Mouse (Mus musculus) lung, embryonic 16.5 days (tissue): ENCODE results near the gene Gm43720. TPM values are rescaled to one million over a fixed set of nuclear protein-coding genes. Genes with fewer than 3 reads are reported as not detected.

Experiments
- ATAC-seq: fragments of 200-750 bp; cut with Nextera tagmentation; 2 replicates; pipeline ENCODE4 v1.8.0; 2017; ENCODE audit warnings: low read depth, mild to moderate bottlenecking, moderate library complexity
- H3K27ac ChIP-seq: fragments of 300-500 bp; sonication (generic); 2 replicates; pipeline ENCODE4 v1.5.1; 2014; ENCODE audit warnings: mild to moderate bottlenecking, control low read depth, low read length
- H3K27me3 ChIP-seq: fragments of 300-500 bp; sonication (generic); 2 replicates; pipeline ENCODE4 v1.6.1; 2014; ENCODE audit warnings: low read depth, low read length, mixed read lengths; ENCODE audit not compliant: control insufficient read depth, insufficient read depth
- H3K36me3 ChIP-seq: fragments of 300-500 bp; sonication (generic); 2 replicates; pipeline ENCODE4 v1.6.1; 2014; ENCODE audit warnings: low read length; ENCODE audit not compliant: control insufficient read depth, insufficient read depth
- H3K4me1 ChIP-seq: fragments of 300-500 bp; sonication (generic); replicated peaks from 2 replicates; pipeline ENCODE4 v1.6.1; 2014; ENCODE audit warnings: low read length, mixed read lengths; ENCODE audit not compliant: control insufficient read depth, insufficient read depth
- H3K4me2 ChIP-seq: fragments of 300-500 bp; sonication (generic); 2 replicates; pipeline ENCODE4 v1.6.1; 2014; ENCODE audit warnings: low read depth, low read length, control low read depth
- H3K4me3 ChIP-seq: fragments of 300-500 bp; sonication (generic); 2 replicates; pipeline ENCODE4 v1.5.1; 2014; ENCODE audit warnings: mild to moderate bottlenecking, low read length, control low read depth
- H3K9ac ChIP-seq: fragments of 300-500 bp; sonication (generic); 2 replicates; pipeline ENCODE4 v1.6.1; 2014; ENCODE audit warnings: low read length, control low read depth
- H3K9me3 ChIP-seq: fragments of 300-500 bp; sonication (generic); 2 replicates; pipeline ENCODE4 v1.6.1; 2016; ENCODE audit warnings: low read length; ENCODE audit not compliant: control insufficient read depth
- WGBS: fragments of 180-500 bp; shearing (Covaris S2); extraction: QIAGEN DNeasy Blood & Tissue Kit; methylation state at CpG from one replicate; pipeline ENCODE4 v1.1.7; 2014; 5-methylcytosine and 5-hydroxymethylcytosine counted together
- polyA plus RNA-seq: library from polyadenylated mRNA; unstranded; fragments of >200 nt; fragmentation: Nextera tagmentation; extraction: Ambion mirVana; gene quantifications from 2 replicates; pipeline ENCODE4 v1.2.1, GENCODE M21; 2015

Gm43720 gene
- polyA plus RNA-seq, 1 experiment from 2014 or later = 0.19 TPM

- peak; percentile 7; the same call in 1 of the 2 replicates for ATAC-seq
- Histone ChIP-seq H3K27ac (peak overlapping the region; percentile 55; the same call in 1 of the 2 replicates), H3K36me3 (peaks cover 23% of the 10 kb centered on the region), H3K4me2 (peak overlapping the region; percentile 99), H3K27me3 (no peaks in the 10 kb centered on the region), H3K9me3 (no peaks in the 10 kb centered on the region), H3K9ac (peak overlapping the region; percentile 93), H3K4me1 (peaks cover 18% of the 10 kb centered on the region), H3K4me3 (peak overlapping the region; percentile 94)
- 13% methylated on average over 6 of the region's 6 CpGs for WGBS
Observed at GRCm38 (mm10) chr5:138264207-138264578, 15.6 kb downstream of the Gm43720 start.

DNA sequence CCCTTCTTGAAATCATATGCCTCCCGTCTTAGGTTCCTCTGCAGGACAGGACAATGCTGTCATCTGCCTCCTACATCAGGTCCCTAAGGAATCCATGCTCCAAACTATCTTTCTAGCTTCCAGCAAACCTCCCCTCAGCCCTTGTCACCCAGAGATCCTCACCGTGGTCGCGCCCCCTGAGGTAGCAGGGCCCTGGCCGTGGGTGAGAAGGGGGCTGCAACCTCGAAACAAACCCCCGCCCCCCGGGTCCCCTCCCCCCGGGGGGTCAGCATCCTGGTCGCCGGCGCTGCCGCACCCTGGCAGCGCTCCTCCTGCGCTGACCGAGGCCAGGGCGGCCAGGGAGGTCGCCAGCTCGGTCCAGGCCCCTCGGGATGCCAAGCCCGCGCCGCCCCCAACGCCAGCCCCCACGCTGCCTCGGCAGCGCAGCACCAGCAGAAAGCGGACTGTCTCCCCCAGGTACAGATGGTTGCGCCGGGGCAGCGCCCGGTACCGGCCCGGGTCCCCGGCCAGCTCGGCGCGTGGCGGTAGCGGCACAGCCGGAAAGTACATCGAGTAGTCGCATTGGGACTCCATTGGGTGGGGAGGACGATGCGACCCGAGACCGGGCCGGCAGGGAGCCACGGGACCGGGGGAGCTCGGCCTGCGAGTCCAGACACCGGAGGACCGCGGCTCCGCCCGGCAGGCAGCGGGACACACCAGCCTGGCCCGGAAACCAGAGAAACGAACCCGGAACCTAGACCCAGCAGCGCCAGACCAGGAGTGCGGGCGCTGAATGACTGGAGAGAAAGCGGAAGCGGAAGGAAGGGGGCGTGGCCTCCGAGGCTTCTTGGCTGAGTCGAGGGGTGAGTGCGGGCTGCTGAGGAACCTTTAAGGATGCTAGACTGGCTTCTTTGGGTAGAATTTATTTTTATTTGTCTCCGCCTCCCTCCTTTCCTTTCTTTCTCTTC is 16.2 kb downstream of the Gm43720 start, which contains the start of gene BC037034:
Gene BC037034 (minus strand): TSS at position 774 of the 947 bp plus-strand sequence.
- 1% methylated on average over 64 of the region's 71 CpGs for WGBS
- ATAC-seq = peak; percentile 92
- H3K36me3 ChIP-seq = peaks cover 23% of the 10 kb centered on the region
- peak within 1 kb of the TSS; percentile 93 for H3K9ac ChIP-seq
- peak within 1 kb of the TSS; percentile 99 for H3K4me2 ChIP-seq
- H3K9me3 ChIP-seq = no peaks in the 10 kb centered on the region
- peaks cover 18% of the 10 kb centered on the region for H3K4me1 ChIP-seq
- peak within 1 kb of the TSS; percentile 94 for H3K4me3 ChIP-seq
- peak within 1 kb of the TSS; percentile 63; the same call in 1 of the 2 replicates for H3K27ac ChIP-seq
- no peaks in the 10 kb centered on the region for H3K27me3 ChIP-seq

- Histone ChIP-seq H3K9ac (peak overlapping the region; percentile 93), H3K27ac (no peak overlapping the region), H3K9me3 (no peaks in the 10 kb centered on the region), H3K4me3 (peak overlapping the region; percentile 94), H3K36me3 (peaks cover 23% of the 10 kb centered on the region), H3K4me1 (peaks cover 18% of the 10 kb centered on the region), H3K4me2 (peak overlapping the region; percentile 99), H3K27me3 (no peaks in the 10 kb centered on the region)
- WGBS = 57% methylated on average over 18 of the region's 18 CpGs
- ATAC-seq = no peak
Observed at GRCm38 (mm10) chr5:138262582-138263240, 17.0 kb downstream of the Gm43720 start.

GRCm38 (mm10) chr5:138262001-138262400 is 17.8 kb downstream of the Gm43720 start:
- H3K27ac ChIP-seq = no peak overlapping the region
- H3K4me1 ChIP-seq = peaks cover 18% of the 10 kb centered on the region
- no peaks in the 10 kb centered on the region for H3K9me3 ChIP-seq
- H3K9ac ChIP-seq = peak overlapping the region; percentile 93; the same call in 1 of the 2 replicates
- H3K4me2 ChIP-seq = no peak overlapping the region
- WGBS = 63% methylated on average over 4 of the region's 4 CpGs
- no peak for ATAC-seq
- no peak overlapping the region for H3K4me3 ChIP-seq
- peaks cover 23% of the 10 kb centered on the region for H3K36me3 ChIP-seq
- no peaks in the 10 kb centered on the region for H3K27me3 ChIP-seq

DNA sequence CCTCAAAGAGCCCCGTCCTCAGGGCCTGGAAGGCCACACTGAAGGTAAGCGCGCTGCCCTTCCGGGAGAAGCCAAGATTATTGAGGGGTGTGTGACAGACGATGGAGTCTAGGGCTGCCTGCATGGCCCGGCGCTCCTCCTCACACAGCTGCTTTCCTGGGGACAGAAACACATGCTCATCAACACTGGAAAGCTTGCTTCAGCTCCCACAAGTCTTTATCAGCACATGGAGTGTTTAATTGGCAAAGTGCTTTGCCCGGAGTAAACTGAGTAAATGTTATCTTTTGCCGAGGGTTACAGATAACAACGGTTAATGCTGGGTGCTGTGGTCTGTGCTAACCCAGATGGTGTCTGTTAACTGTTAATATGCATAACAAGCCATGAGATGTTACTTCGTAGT is 18.9 kb downstream of the Gm43720 start:
- no peak overlapping the region for H3K9ac ChIP-seq
- H3K4me2 ChIP-seq = no peak overlapping the region
- no peaks in the 10 kb centered on the region for H3K27me3 ChIP-seq
- WGBS = 66% methylated on average over 11 of the region's 11 CpGs
- H3K4me1 ChIP-seq = peaks cover 24% of the 10 kb centered on the region
- no peak for ATAC-seq
- H3K4me3 ChIP-seq = no peak overlapping the region
- H3K9me3 ChIP-seq = no peaks in the 10 kb centered on the region
- peaks cover 22% of the 10 kb centered on the region for H3K36me3 ChIP-seq
- no peak overlapping the region for H3K27ac ChIP-seq

DNA sequence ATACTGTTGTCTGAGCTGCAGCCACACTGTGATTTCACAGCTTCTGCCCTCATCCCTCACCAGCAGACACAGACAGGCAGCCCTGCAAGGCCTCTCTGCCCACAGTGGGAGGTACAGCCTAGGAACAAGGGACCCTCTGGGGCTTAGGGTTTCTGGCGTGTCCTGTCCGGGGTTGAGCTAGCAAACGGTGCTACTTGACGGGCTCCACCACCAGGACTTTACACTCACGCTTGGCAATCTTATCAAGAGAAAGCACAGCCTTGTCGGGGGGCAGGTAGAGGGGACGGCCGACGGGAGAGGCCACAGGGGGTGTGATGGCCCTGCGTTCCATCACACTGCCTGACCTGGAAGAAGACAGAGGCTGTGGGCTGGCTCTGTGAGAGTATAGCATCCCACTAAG is 19.7 kb downstream of the Gm43720 start:
- Histone ChIP-seq H3K27ac (no peak overlapping the region), H3K36me3 (peaks cover 18% of the 10 kb centered on the region), H3K9me3 (no peaks in the 10 kb centered on the region), H3K4me1 (peaks cover 24% of the 10 kb centered on the region), H3K4me3 (no peak overlapping the region), H3K9ac (no peak overlapping the region), H3K27me3 (no peaks in the 10 kb centered on the region), H3K4me2 (no peak overlapping the region)
- 74% methylated on average over 10 of the region's 10 CpGs for WGBS
- ATAC-seq = no peak

GRCm38 (mm10) chr5:138258993-138259392 is 20.8 kb downstream of the Gm43720 start:
- no peak for ATAC-seq
- H3K9ac ChIP-seq = no peak overlapping the region
- no peak overlapping the region for H3K4me2 ChIP-seq
- H3K4me3 ChIP-seq = no peak overlapping the region
- peaks cover 19% of the 10 kb centered on the region for H3K4me1 ChIP-seq
- H3K9me3 ChIP-seq = no peaks in the 10 kb centered on the region
- H3K27me3 ChIP-seq = no peaks in the 10 kb centered on the region
- WGBS = 76% methylated on average over 7 of the region's 7 CpGs
- H3K27ac ChIP-seq = no peak overlapping the region
- H3K36me3 ChIP-seq = peaks cover 18% of the 10 kb centered on the region

GRCm38 (mm10) chr5:138258542-138258941 is 21.2 kb downstream of the Gm43720 start:
- Histone ChIP-seq H3K4me2 (no peak overlapping the region), H3K36me3 (peaks cover 18% of the 10 kb centered on the region), H3K4me1 (peaks cover 19% of the 10 kb centered on the region), H3K27me3 (no peaks in the 10 kb centered on the region), H3K4me3 (no peak overlapping the region), H3K9me3 (no peaks in the 10 kb centered on the region), H3K9ac (no peak overlapping the region), H3K27ac (no peak overlapping the region)
- WGBS = 81% methylated on average over 6 of the region's 6 CpGs
- ATAC-seq = no peak

DNA sequence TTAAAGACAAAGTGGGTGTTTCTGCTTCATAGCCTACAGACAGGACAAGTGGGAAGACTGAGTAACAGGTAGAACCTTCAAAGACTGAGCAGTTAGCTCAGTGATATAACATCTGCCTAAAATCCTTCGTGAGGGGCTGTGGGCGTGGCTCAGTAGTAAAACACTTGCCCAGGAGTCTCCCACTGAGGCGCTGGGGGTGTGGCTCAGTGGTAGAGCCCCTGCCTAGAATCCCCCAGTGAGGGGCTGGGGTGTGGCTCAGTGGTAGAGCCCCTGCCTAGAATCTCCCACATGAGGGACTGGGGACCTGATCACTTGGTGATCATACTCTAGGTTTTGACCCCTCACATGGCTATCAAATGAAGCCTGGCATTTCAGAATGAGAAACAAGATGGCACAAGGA is 21.7 kb downstream of the Gm43720 start:
- Histone ChIP-seq H3K9me3 (no peaks in the 10 kb centered on the region), H3K36me3 (peaks cover 18% of the 10 kb centered on the region), H3K4me2 (no peak overlapping the region), H3K4me1 (peaks cover 16% of the 10 kb centered on the region), H3K27ac (no peak overlapping the region), H3K4me3 (no peak overlapping the region), H3K9ac (no peak overlapping the region), H3K27me3 (no peaks in the 10 kb centered on the region)
- no peak for ATAC-seq
- WGBS = 78% methylated on average over 3 of the region's 3 CpGs
